Mouse (Mus musculus): ENCODE measurements around the gene Abcd3. TPM values are rescaled to one million over a fixed set of nuclear protein-coding genes. Genes with fewer than 3 reads are reported as not detected.

Gene Abcd3
- polyA plus RNA-seq, 1 experiment from 2014 or later, result 94.1 TPM

DNA sequence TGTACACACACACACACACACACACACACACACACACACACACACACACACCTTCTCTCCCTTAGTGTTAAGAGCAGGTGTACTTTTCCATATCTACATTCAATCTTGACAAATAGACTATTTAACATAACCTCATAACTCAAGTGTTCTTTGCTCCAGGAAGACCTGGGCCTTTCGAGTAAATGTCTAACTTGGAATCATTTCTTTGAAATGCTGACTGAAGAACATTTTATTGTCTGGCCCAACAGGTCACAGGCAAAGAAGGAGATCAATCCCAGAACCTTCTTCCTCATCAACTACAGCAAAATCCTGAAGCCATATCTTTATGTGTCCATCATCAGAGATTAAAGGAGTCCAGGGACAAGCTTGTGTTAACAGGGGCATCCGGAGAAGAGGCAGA, 100.6 kb downstream of the Abcd3 start:
- DNase-seq (ENCODE audit: low spot score) (no peak), ATAC-seq (no peak)
- H3K27me3 ChIP-seq (replicated peaks; ENCODE audit: insufficient read depth, low read length), result no peaks in the 10 kb centered on the region
- whole genome bisulfite sequencing, result 63% methylated on average over 2 of the region's 2 CpGs
- no peak overlapping the region for H3K27ac ChIP-seq (ENCODE audit: low read length)
- TF ChIP-seq EP300 (IDR thresholded peaks at IDR 0.05), result no peak
- no peaks in the 10 kb centered on the region for H3K9me3 ChIP-seq (ENCODE audit: low read length)
- no peak overlapping the region for H3K4me3 ChIP-seq (ENCODE audit: low read depth, low read length)
- H3K4me1 ChIP-seq (ENCODE audit: insufficient read depth, low read depth, low read length), result 0 out of 2 replicates have a peak, but pooled peaks cover 6% of the 10 kb centered on the region
- no peaks in the 10 kb centered on the region for H3K36me3 ChIP-seq (ENCODE audit: insufficient read depth, low read length)
- H3K9ac ChIP-seq (replicated peaks; ENCODE audit: low read depth), result no peak overlapping the region
- H3K4me2 ChIP-seq (replicated peaks; ENCODE audit: low read depth, low read length), result no peak overlapping the region

DNA sequence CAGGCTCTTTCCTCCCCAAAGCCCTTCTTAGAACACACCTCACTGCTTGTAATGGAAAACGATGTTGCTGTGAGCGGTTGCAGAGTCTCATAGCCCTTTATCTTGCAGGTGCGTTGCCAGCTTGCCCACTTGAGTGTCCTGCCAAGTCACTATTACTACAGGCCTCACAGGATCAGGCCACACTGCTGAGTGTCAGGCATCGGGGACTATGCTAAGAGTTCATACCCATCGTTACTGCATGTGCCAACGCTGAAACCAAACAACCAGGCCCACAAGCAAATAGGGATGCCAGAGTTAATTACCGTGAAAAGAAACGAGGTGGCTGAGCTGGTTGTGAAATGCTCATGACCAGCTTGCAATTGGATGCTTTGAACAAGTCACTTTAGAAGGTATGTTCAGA, 101.3 kb downstream of the Abcd3 start:
- H3K4me2 ChIP-seq (replicated peaks; ENCODE audit: low read depth, low read length), result no peak overlapping the region
- DNase-seq (ENCODE audit: low spot score) (peak; percentile 36), ATAC-seq (peak; percentile 58)
- H3K27me3 ChIP-seq (replicated peaks; ENCODE audit: insufficient read depth, low read length), result no peaks in the 10 kb centered on the region
- 0 out of 2 replicates have a peak, but pooled peaks cover 6% of the 10 kb centered on the region for H3K4me1 ChIP-seq (ENCODE audit: insufficient read depth, low read depth, low read length)
- H3K36me3 ChIP-seq (ENCODE audit: insufficient read depth, low read length), result no peaks in the 10 kb centered on the region
- TF ChIP-seq EP300 (IDR thresholded peaks at IDR 0.05) (no peak), CTCF (IDR thresholded peaks at IDR 0.05) (no peak)
- no peak overlapping the region for H3K27ac ChIP-seq (ENCODE audit: low read length)
- no peak overlapping the region for H3K9ac ChIP-seq (replicated peaks; ENCODE audit: low read depth)
- 52% methylated on average over 8 of the region's 8 CpGs for whole genome bisulfite sequencing
- no peaks in the 10 kb centered on the region for H3K9me3 ChIP-seq (ENCODE audit: low read length)
- no peak overlapping the region for H3K4me3 ChIP-seq (ENCODE audit: low read depth, low read length)

DNA sequence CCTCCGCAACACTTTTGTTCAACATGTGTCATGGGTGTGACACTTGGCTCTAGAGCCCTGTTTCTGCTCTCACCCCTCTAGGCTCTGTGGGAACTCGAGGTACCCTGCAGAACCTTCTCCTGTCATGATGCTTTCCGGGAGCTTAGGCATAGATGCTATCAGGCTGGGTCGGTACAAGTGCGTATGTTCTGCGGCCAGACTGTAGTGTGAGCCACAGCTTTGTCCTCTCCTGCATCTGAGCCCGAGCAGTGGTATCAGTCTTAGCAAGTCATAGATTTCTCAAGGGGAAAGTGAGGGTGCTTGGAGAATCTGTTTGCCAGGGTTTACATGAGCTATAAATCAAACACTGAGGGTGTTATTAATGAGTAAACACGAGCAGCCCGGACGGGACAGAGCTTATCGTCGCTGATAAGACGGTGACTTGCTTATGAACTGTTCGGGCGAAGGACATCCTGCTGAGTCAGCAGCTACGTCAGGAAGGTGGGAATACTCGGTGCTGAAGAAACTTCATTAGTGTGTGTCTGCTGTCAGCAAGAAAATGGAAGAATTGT, 101.9 kb downstream of the Abcd3 start:
- Histone ChIP-seq H3K27ac (ENCODE audit: low read length) (no peak overlapping the region), H3K36me3 (ENCODE audit: insufficient read depth, low read length) (no peaks in the 10 kb centered on the region), H3K4me2 (replicated peaks; ENCODE audit: low read depth, low read length) (0 out of 2 replicates have a peak overlapping the region, but pooled peaks have one; percentile 11), H3K9ac (replicated peaks; ENCODE audit: low read depth) (no peak overlapping the region), H3K4me3 (ENCODE audit: low read depth, low read length) (no peak overlapping the region), H3K27me3 (replicated peaks; ENCODE audit: insufficient read depth, low read length) (no peaks in the 10 kb centered on the region), H3K9me3 (ENCODE audit: low read length) (no peaks in the 10 kb centered on the region), H3K4me1 (ENCODE audit: insufficient read depth, low read depth, low read length) (0 out of 2 replicates have a peak, but pooled peaks cover 6% of the 10 kb centered on the region)
- WGBS, result 13% methylated on average over 17 of the region's 17 CpGs
- TF ChIP-seq CTCF (IDR thresholded peaks at IDR 0.05) (no peak), EP300 (IDR thresholded peaks at IDR 0.05) (0 out of 2 replicates have a peak, but pooled peaks have one; percentile 30)
- peak; percentile 55 for DNase-seq (ENCODE audit: low spot score)
- ATAC-seq, result peak; percentile 73

GRCm38 (mm10) chr3:121712222-121712621, 102.9 kb downstream of the Abcd3 start:
- DNase-seq (ENCODE audit: low spot score) (no peak), ATAC-seq (no peak)
- H3K27me3 ChIP-seq (replicated peaks; ENCODE audit: insufficient read depth, low read length), result no peaks in the 10 kb centered on the region
- no peak for TF ChIP-seq EP300 (IDR thresholded peaks at IDR 0.05)
- TF ChIP-seq CTCF (IDR thresholded peaks at IDR 0.05), result no peak
- H3K4me1 ChIP-seq (ENCODE audit: insufficient read depth, low read depth, low read length), result 0 out of 2 replicates have a peak, but pooled peaks cover 6% of the 10 kb centered on the region
- H3K36me3 ChIP-seq (ENCODE audit: insufficient read depth, low read length), result no peaks in the 10 kb centered on the region
- no peaks in the 10 kb centered on the region for H3K9me3 ChIP-seq (ENCODE audit: low read length)
- no peak overlapping the region for H3K27ac ChIP-seq (ENCODE audit: low read length)
- H3K9ac ChIP-seq (replicated peaks; ENCODE audit: low read depth), result no peak overlapping the region
- WGBS, result 52% methylated on average over 4 of the region's 4 CpGs
- no peak overlapping the region for H3K4me2 ChIP-seq (replicated peaks; ENCODE audit: low read depth, low read length)
- H3K4me3 ChIP-seq (ENCODE audit: low read depth, low read length), result no peak overlapping the region

GRCm38 (mm10) chr3:121710894-121711531, 104.1 kb downstream of the Abcd3 start:
- no peak overlapping the region for H3K9ac ChIP-seq (replicated peaks; ENCODE audit: low read depth)
- no peak overlapping the region for H3K4me2 ChIP-seq (replicated peaks; ENCODE audit: low read depth, low read length)
- WGBS, result 83% methylated on average over 7 of the region's 7 CpGs
- H3K27me3 ChIP-seq (replicated peaks; ENCODE audit: insufficient read depth, low read length), result no peaks in the 10 kb centered on the region
- TF ChIP-seq CTCF (IDR thresholded peaks at IDR 0.05), result no peak
- no peak overlapping the region for H3K27ac ChIP-seq (ENCODE audit: low read length)
- ATAC-seq (no peak), DNase-seq (ENCODE audit: low spot score) (no peak)
- no peak overlapping the region for H3K4me3 ChIP-seq (ENCODE audit: low read depth, low read length)
- H3K4me1 ChIP-seq (ENCODE audit: insufficient read depth, low read depth, low read length), result 0 out of 2 replicates have a peak, but pooled peaks cover 6% of the 10 kb centered on the region
- no peaks in the 10 kb centered on the region for H3K36me3 ChIP-seq (ENCODE audit: insufficient read depth, low read length)
- no peaks in the 10 kb centered on the region for H3K9me3 ChIP-seq (ENCODE audit: low read length)

Other genes with a start within 250 kb of the Abcd3 start
- gene 4930432M17Rik, start 144.5 kb downstream of the Abcd3 start, polyA plus RNA-seq (2015; fragmentation: Nextera tagmentation; extraction: Ambion mirVana), result not detected in 2 replicates
- 99.3 and 129 TPM in 2 replicates for gene F3, start 91.8 kb downstream of the Abcd3 start, polyA plus RNA-seq (2015; fragmentation: Nextera tagmentation; extraction: Ambion mirVana)
- gene Arhgap29, start 137.2 kb upstream of the Abcd3 start, polyA plus RNA-seq (2015; fragmentation: Nextera tagmentation; extraction: Ambion mirVana), result 56.8 and 67.2 TPM in 2 replicates
- gene Abca4, start 229.1 kb upstream of the Abcd3 start, polyA plus RNA-seq (2015; fragmentation: Nextera tagmentation; extraction: Ambion mirVana), result 2.3 and 2.5 TPM in 2 replicates

Data from lung, postnatal 0 days (tissue).